Mouse (Mus musculus) CD4-positive, CD25-positive, alpha-beta regulatory T cell, adult 4 months (primary cell): ENCODE results near the gene Tnfsf13b. TPM values are rescaled to one million over a fixed set of nuclear protein-coding genes. Genes with fewer than 3 reads are reported as not detected.

ENCODE experiments used
- ATAC-seq: one replicate; pipeline ENCODE4 v1.8.0; 2017
- polyA plus RNA-seq, 2 experiments: library from polyadenylated mRNA; unstranded; fragments of 100-300 nt; shearing (Covaris generic); gene quantifications; one replicate each; pipeline ENCODE4 v1.2.1; 2017

Tnfsf13b gene
- polyA plus RNA-seq, 2 experiments from 2014 or later = 5.9 to 8.9 TPM

DNA sequence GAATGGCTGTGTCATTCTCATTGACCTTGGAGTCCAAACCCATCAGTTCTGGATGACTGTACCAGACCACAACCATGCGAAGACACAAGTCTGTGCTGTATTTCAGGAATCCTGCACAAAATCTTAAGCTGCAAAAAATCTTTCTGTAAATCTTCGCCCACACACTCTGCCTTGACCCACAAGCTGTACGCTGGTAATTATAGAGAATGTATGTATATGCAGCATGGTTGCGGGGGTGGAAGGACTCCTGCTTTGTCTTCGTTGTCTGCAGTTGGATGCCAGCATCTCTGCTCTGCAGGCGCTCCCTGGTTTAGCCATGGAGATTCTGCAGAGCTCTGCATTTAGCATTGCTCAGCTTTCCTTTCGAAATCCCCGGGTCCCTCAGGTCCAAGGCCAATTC, 42.9 kb downstream of the Tnfsf13b start:
- ATAC-seq = no peak

DNA sequence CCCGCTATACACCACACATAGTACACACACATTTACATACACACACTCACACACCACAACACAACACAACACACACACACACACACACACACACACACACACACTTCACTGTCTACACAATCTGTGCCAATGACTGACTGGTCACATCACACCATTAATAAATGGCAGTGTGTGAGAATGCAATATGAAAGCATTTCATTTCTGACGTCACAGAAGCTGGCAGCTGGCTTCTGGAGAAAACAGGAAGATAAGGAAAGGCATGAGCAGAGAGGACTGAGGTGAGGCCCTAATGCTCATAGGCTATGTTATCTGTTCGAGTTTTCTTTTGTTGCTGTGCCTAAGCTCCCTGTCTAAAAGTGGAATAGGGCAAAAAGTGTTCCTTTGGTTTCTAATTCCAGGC, 45.3 kb downstream of the Tnfsf13b start:
- ATAC-seq = no peak

- ATAC-seq = no peak
Observed at GRCm38 (mm10) chr8:10053571-10053990, 47.3 kb downstream of the Tnfsf13b start.

- ATAC-seq = no peak
Observed at GRCm38 (mm10) chr8:10061001-10061400, 54.7 kb downstream of the Tnfsf13b start.

DNA sequence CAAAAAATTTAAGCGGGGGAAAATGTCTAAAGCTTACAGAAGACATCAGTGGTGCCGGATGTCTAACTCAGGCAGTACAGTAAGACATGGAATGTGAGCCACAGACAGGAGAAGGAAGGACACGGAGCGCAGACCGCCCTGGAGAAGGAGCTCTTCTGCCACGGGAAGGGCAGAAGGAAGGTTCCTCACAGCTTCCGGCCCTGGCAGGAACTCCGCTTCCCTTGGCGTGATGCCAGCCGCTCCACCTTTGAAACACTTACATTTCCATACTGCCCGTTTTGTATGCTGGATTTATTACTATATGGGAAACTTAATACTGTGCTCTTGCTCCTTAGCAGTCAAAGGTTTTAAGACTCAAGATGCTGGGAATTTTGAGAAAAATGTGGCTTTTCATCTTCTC, 60.6 kb downstream of the Tnfsf13b start:
- no peak for ATAC-seq

GRCm38 (mm10) chr8:10067775-10068174, 61.5 kb downstream of the Tnfsf13b start:
- ATAC-seq = no peak

DNA sequence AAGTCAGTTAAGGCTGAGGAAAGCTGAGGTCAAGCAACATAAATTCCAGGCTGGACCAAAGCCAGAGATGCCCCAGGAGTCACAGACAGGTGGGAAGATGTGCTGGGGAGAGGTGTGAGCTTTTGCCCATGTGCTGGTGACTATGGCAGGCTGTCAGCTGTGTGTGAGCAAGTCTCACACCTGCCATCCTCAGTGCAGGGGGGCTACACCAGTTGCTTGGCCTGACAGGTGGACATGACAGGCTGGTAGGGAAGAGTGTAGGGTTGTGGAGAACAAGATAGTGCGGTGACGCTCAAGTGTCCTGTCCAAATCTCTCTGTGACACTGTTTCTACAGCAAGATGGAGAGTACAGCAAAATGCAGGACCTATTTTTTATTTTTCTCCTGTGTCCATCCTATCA, 66.1 kb downstream of the Tnfsf13b start:
- ATAC-seq = no peak

Other genes with a start within 250 kb of the Tnfsf13b start
- not detected for gene Fam155a, start 235.3 kb upstream of the Tnfsf13b start, polyA plus RNA-seq
- gene Gm10217, start 142.2 kb upstream of the Tnfsf13b start, polyA plus RNA-seq = not detected
- gene Lig4, start 28.8 kb upstream of the Tnfsf13b start, polyA plus RNA-seq = 1 to 10 TPM; 3.3 to 5.0 TPM
- gene Abhd13, start 28.8 kb upstream of the Tnfsf13b start, polyA plus RNA-seq = 1 to 10 TPM; 2.8 to 4.3 TPM
- gene Myo16, start 147.4 kb downstream of the Tnfsf13b start, polyA plus RNA-seq = not detected